Mouse (Mus musculus) layer of hippocampus, adult 9-11 months (tissue): Measurements from ENCODE around the gene Zpbp2.

ENCODE experiments used
- DNase-seq: peaks from one replicate; pipeline ENCODE4 v3.0.0; 2022

Gene Zpbp2

GRCm38 (mm10) chr11:98550975-98551828 is at the start of gene Zpbp2:
Zpbp2 (plus strand) TSS chr11:98551097.
- peak; percentile 89 for DNase-seq

- no peak for DNase-seq
These were observed 46.0 kb upstream of the Zpbp2 start for GRCm38 (mm10) chr11:98504926-98505325.

DNA sequence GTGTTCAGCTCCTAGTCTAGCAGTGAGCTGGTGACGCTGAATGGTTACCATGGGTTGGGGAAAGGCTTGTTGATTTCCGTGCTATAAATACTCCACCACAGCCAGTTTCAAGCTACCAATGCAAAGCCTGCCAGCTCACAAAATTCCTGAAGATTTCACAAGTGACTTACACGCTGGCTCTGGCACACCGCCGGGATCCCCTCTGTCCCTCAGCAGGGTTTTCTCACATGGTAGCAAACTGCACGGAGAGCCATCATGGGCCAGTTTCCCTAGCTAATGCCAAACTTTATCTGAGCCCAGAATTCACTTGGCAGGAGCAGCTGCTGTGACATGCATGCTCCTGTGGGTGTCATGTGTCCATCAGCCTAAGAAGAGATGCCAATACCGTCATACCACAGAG is 41.5 kb upstream of the Zpbp2 start:
- peak; percentile 19 for DNase-seq

DNA sequence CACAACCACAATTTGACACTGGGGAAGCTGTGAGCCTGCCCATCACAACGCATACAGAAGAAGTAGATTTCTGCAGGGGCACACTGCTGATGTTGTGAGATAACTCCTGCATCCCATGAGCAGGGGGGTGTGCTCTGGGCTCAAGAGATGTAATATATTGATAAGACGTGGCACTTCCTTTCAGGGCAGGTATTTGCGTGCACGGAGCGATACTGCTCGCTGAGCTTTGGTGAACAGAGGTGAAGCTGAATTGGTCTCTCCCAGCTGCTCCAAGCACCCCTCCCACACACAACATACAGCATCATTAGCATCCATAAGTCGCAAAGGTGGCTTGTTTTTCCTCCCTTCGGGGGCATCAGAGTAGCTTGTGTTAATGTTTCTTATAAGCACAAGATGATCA is 40.8 kb upstream of the Zpbp2 start:
- no peak for DNase-seq

DNA sequence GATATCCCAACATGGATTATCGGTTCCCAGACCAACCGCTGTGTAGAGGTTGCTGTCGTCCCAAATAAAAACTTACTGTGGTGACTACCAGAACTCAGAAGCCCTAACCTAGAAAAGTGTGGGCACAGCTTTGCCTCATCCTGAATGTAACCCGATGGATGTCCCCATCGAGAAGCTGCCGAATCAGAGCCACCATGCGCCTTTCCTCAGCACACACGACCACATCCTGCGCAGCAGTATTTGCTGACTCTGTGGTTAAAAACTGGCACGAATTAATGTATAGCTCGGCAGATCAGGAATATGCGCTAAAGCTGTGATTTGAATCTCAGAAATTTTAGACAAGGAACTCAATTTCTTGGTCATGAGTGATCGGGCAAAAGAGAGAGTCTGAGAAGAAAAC is 38.0 kb upstream of the Zpbp2 start:
- DNase-seq, result no peak

DNA sequence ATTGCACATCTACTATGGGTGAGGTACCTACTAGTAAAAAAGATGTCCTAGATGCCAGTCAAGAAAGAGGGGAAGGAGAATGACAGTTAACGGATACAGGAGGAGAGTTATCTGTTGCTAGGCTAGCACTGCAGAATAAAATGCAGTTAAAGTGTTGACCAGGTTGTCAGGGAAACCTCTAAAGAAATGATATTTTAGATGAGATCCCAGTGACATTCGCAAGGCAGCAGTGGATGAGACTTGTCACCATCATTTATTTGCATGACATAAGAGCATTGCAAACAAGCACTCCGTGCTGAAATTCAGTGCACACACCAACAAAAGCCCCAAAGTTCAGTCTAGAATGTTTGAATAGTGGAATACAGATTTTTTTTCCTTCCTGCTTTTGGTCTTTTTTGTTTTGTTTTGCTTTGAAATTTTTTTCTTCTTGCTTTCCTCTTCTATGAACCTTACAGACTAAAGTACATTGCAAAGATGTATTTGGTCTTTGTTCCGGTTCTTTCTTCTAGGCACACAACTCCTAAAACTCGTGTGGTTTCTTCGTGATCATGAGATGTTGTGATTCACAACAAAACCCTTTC is 37.5 kb upstream of the Zpbp2 start:
- DNase-seq, result no peak

DNA sequence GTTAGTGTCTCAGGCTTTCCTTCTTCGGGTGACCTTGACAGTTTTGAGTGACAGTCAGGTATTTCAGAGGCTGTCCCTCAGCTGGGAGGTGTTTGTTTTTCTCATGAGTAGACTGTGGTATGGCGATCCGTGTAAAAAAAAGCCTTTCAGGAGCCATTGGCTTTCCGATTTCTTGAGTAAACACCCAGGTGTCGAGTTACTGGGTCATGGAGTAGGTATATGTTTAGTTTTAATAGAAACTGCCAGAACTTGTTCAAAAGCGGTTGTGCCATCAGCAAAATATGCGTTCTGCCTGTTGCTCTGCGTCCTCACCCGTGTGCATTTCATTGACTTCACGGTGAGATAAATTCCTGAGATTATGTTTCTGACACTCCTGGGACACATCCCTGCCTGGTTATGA is 30.4 kb upstream of the Zpbp2 start:
- no peak for DNase-seq

- no peak for DNase-seq
These were observed 25.8 kb upstream of the Zpbp2 start for GRCm38 (mm10) chr11:98525140-98525539.

DNA sequence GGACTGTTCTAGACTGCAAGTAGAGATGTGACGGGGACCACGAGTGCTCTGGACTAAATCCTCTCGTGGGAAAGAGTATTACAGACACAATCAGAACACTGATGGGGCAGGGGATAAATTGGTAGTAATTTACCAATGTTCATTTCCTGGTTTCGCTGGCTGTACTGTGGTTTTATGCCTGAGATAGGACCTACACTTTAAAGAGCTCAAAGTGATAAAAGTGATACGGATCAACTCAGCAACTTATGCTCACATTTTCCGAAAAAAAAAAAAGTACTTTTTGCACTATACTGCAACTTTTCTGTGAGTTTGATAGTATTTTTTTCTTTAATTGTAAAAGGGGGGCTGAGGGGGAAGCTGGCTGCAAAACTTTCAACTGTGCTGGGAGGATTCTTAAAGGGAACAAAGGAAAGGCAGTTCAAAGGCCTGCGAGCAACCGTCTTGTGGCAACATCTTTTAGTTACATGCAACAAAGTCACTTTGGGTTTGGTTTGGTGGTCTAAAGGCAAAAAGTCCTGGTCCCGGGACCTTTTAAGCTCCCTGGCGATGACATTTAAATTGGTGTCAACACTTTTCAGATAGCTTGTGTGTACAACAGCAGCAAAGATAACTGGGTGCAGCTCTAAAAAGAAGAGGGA is 24.0 kb upstream of the Zpbp2 start:
- no peak for DNase-seq

GRCm38 (mm10) chr11:98537480-98538034 is 13.3 kb upstream of the Zpbp2 start:
- DNase-seq, result no peak

DNA sequence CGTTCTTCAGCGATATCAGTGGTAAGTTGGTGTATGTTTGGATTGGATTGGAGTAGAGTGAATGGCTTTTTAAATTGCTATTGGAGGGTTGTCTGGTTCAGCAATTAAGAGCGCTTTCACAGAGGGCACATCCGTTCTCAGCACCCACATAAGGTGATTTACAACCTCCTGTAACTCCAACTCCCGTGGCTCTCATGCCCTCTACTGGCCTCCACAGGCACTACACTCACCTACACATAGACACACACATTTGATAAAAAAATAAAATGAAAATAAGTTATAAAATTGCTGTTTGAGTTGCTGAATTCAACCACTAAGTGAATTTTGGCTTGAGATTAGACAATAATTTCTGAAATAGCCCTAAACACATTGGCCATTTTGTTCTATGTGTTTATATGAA is 10.6 kb upstream of the Zpbp2 start:
- DNase-seq, result no peak

DNA sequence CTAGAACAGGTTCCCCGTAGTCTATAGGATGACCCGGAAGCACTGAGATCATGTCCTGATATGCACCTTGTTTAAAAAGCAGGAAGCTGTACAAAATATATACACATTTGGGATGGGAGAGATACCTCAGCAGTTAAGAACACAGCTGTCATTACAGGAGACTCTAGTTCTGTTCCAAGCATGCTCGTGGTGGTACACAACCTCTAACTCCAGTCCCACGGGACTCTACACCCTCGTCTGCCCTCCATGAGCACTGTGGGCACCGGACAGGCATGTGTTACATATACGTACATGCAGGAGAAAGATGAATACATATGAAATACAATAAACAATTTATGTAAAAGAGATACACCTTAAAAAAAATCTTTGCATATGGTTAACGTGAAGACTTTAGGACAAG is 8.3 kb upstream of the Zpbp2 start:
- DNase-seq, result no peak

DNA sequence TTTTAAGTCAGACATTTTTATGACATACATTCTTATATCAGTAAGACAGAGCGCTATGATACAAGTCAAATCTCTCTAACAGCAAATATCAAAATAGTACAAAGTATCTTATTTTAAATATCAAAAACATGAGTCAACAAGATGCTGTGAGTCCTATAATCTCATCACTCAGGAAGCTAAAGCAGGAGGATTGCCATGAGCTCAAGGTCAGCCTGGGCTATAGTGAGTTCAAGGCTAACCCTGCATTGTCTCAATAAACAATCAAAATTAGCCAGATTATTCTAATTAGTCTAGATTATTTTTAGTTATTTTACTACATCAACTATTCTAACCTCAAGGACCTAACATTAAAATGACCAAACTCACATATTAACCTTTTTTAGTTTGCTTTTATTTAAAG is 7.5 kb upstream of the Zpbp2 start:
- DNase-seq, result no peak

DNA sequence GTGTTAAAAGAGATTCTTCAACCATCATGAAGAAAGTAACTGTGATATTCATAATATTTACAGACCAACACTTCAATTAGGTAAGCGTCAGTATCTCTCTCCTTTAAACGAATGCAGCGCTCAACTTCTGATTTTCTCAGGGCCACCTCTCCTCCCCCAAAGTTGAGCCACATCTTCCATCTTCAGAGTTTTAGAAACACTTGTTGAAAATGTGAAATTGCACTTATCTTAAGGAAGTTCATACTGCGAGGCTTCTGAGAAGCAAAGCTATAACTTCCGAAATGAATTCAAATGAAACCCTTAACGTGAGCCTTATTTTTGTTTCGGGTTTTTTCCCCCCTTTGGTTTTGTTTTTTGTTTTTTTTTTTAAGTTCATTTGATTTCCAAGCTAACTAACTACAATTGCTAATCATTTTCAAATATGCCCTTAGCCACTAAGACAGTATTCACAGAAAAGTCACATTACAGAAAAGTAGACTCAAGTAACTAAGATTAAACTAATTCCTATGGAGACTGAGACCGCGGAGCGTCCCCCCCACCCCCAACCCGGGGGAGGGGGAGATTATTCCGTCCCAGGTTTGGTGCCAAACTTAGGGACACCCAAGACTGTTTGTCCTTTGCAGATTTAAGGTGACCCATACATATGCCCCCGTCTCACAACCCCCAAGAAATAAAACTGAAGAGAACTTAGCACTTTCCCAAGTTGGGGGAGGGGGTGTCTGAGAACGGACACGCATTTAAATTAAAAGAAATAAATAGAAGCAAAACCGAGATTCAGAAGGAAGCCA is 5.8 kb upstream of the Zpbp2 start:
- DNase-seq, result no peak

DNA sequence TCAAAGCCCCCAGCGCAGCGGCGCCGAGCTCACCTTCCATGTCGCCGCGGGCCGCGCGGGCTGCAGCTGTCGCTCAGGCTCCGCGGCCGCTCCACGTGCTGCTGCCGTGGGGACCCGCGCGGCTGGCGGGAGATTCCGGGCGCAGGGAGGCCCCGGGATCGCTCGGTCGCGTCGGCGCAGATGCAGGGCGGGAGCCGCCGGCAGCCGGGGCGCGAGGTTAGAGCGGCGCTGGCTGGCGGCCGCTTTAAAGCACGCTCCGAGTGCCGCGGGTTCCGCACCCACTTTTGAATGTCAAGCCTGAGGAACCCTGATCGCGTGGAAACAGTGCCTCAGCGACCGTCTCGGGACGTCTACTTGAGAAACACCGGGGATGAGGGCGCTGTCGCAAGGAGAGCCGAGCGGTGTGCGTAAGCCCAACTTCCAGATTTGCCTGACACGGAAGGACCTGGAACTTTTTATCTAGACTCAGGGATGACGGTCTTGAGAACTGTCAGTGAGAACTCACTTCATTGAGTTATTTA is 5.1 kb upstream of the Zpbp2 start, which contains the start of gene Ikzf3:
Ikzf3 (minus strand) TSS at position 321 of the 521 bp plus-strand sequence.
- no peak for DNase-seq

GRCm38 (mm10) chr11:98546529-98547307 is 4.2 kb upstream of the Zpbp2 start:
- DNase-seq, result no peak

DNA sequence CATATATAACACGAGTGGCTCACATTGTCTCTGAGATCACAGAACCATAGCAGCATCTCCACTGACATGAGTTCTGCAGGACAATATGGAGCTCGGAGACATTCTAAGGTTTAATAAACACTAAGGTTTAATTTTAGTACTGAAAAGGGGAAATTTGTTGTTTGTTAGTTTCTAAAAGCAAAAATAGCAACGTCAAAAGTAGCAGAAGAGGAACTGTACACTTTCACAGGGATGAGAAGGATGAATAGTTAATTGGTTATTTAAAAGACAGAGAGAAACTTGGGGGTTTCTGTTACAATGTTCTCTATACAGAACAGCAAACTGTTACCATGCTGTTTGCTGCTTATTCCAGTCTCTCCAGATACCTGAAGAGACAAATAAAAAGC is 3.6 kb upstream of the Zpbp2 start:
- no peak for DNase-seq

DNA sequence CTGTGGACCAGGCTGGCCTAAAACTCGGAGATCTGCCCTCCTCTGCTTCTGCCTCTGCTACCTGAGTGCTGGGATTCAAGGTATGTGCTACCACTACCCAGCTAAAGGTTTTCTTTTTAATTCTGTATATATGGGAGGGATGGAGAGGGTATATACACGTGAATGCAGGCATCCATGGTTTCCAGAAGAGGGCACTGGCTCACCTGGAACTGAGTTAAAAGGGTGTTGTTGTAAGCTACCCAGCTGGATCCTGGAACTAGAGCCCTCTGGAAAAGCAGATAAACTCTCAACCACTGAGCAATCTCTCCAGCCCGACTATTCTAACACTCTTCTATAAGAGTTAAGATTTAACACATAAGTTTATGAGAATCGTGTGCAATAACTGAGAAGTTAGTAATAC is 1.5 kb upstream of the Zpbp2 start:
- DNase-seq, result no peak

GRCm38 (mm10) chr11:98550311-98550974 is 454 bp upstream of the Zpbp2 start:
- no peak for DNase-seq

DNA sequence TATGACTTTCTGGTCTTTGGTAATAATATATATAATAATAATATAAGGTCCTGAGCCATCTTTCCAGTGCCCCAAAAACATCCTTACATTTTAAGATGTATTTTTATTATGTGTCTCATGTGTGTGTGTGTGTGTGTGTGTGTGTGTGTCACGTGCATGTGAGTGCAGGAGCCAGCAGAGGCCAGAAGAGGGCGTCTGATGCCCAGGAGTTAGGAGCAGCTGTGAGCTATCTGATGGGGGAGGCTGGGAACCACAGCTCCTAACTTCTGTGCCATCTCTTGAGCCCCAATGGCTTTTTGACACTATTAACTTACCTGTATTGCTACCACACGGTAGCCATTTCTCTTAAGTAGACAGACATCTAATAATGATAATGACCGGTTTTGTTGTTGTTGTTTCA is 3.1 kb downstream of the Zpbp2 start:
- DNase-seq, result no peak

DNA sequence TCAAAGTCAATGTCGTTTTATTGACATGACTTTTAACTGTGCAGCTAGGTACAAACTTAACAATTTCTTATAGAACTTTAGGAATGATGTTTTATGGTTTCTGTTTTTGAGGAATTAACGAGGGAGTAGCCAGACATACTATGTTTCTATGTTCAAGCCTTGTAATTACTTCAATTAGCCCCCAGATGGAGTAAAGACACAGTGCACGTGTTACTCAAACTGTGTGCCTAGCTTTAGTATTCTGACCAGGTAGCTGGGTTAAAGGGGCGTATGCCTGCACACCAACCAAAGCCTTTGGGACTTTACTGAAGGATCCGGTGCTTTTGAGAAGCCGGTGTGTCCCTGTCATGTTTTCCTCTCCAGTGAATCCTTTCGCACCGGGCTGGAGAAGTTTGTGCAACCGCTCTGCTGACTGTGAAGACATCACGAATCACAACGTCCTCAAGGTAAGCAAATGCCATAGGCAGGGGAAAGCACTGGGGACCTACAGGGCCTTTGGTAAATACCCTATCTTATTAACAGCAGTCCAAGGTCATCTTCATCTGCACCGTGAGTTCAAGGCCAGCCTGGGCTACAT is 4.3 kb downstream of the Zpbp2 start:
- DNase-seq, result no peak
